Mouse (Mus musculus) intestine, embryonic 14.5 days (tissue): ENCODE data around the gene Efcab9. TPM values are rescaled to one million over a fixed set of nuclear protein-coding genes. Genes with fewer than 3 reads are reported as not detected.

Experiments
- ATAC-seq: fragments of 200-750 bp; cut with Nextera tagmentation; replicated peaks from 2 replicates; pipeline ENCODE4 v1.8.0; 2017; ENCODE audit warnings: low read depth, moderate number of reproducible peaks, moderate TSS enrichment, moderate library complexity; ENCODE audit not compliant: low FRiP score, low TSS enrichment
- DNase-seq: peaks from one replicate; pipeline ENCODE4 v3.0.0-alpha.2; 2018; ENCODE audit warnings: low spot score
- H3K27ac ChIP-seq: fragments of 300-500 bp; sonication (generic); 2 replicates; pipeline ENCODE4 v1.5.1; 2014; ENCODE audit warnings: low read depth, mild to moderate bottlenecking, control low read depth
- H3K27me3 ChIP-seq: fragments of 300-500 bp; sonication (generic); replicated peaks from 2 replicates; pipeline ENCODE4 v1.6.1; 2014; ENCODE audit warnings: low read length, control low read depth; ENCODE audit not compliant: control insufficient read depth, insufficient read depth
- H3K36me3 ChIP-seq: fragments of 300-500 bp; sonication (generic); 2 replicates; pipeline ENCODE4 v1.6.1; 2014; ENCODE audit warnings: low read length, control low read depth; ENCODE audit not compliant: control insufficient read depth, insufficient read depth
- H3K4me1 ChIP-seq: fragments of 300-500 bp; sonication (generic); replicated peaks from 2 replicates; pipeline ENCODE4 v1.6.1; 2014; ENCODE audit warnings: low read length, control low read depth, mixed read lengths; ENCODE audit not compliant: control insufficient read depth, insufficient read depth
- H3K4me2 ChIP-seq: fragments of 300-500 bp; sonication (generic); 2 replicates; pipeline ENCODE4 v1.6.1; 2014; ENCODE audit warnings: low read length
- H3K4me3 ChIP-seq: fragments of 300-500 bp; sonication (generic); 2 replicates; pipeline ENCODE4 v1.5.1; 2014; ENCODE audit warnings: low read depth, low read length, control low read depth, mixed read lengths
- H3K9ac ChIP-seq: fragments of 300-500 bp; sonication (generic); 2 replicates; pipeline ENCODE4 v1.6.1; 2014; ENCODE audit warnings: mild to moderate bottlenecking, low read length
- H3K9me3 ChIP-seq: fragments of 300-500 bp; sonication (generic); 2 replicates; pipeline ENCODE4 v1.6.1; 2016; ENCODE audit warnings: low read length, control low read depth; ENCODE audit not compliant: control insufficient read depth
- WGBS: fragments of 180-500 bp; shearing (Covaris S2); extraction: QIAGEN DNeasy Blood & Tissue Kit; methylation state at CpG from one replicate; pipeline ENCODE4 v1.1.7; 2014; 5-methylcytosine and 5-hydroxymethylcytosine counted together
- polyA plus RNA-seq: library from polyadenylated mRNA; unstranded; fragments of >200 nt; fragmentation: Nextera tagmentation; extraction: Ambion mirVana; gene quantifications from 2 replicates; pipeline ENCODE4 v1.2.1, GENCODE M21; 2014

Gene Efcab9
- polyA plus RNA-seq, 1 experiment from 2014 or later = 0.30 TPM

DNA sequence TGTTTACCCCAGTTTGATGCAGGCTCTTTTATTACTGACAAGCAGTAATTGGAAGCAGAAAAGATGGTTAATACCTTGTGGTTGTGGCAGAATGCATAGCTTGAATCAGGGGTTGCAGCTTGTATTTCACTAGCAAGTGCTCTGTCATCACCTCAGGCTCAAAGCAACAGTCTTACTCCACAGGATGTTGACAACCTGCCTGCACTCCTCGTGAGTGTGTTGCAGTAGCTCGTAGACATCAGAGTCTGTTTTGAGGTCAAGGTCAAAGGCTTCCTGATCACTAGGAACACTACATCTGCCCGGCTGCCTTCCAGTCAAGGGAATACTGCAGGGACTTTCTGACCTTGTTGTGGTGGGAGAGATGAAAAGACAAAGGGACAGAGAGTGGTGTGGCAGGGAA lies 45.3 kb downstream of the Efcab9 start:
- Histone ChIP-seq H3K4me1 (peaks cover 23% of the 10 kb centered on the region), H3K27ac (no peak overlapping the region), H3K9me3 (no peaks in the 10 kb centered on the region), H3K4me2 (no peak overlapping the region), H3K4me3 (no peak overlapping the region), H3K36me3 (no peaks in the 10 kb centered on the region), H3K27me3 (no peaks in the 10 kb centered on the region), H3K9ac (no peak overlapping the region)
- ATAC-seq (no peak), DNase-seq (no peak)
- WGBS = 44% methylated on average over 3 of the region's 3 CpGs

DNA sequence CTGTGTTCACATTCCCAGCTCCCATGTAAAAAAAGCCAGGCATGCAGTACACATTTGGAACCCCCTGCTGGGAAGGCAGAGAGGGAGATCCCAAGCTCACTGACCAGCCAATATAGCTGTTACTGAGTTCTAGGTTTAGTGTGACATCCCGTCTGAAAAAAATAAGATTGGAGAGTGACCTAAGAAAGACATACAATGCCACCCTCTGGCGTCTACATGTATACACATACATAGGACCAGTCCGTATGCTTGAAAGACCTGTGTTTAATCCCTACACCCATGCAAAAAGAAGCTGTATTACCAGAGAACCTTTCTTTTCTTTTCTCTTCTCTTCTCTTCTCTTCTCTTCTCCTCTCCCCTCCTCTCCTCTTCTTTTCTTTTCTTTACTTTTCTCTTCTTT lies 46.6 kb downstream of the Efcab9 start:
- H3K4me3 ChIP-seq = no peak overlapping the region
- WGBS = 66% methylated on average over 3 of the region's 3 CpGs
- DNase-seq (no peak), ATAC-seq (no peak)
- no peak overlapping the region for H3K4me2 ChIP-seq
- H3K27me3 ChIP-seq = no peaks in the 10 kb centered on the region
- no peaks in the 10 kb centered on the region for H3K36me3 ChIP-seq
- no peak overlapping the region for H3K9ac ChIP-seq
- H3K27ac ChIP-seq = no peak overlapping the region
- no peaks in the 10 kb centered on the region for H3K9me3 ChIP-seq
- peaks cover 19% of the 10 kb centered on the region for H3K4me1 ChIP-seq

DNA sequence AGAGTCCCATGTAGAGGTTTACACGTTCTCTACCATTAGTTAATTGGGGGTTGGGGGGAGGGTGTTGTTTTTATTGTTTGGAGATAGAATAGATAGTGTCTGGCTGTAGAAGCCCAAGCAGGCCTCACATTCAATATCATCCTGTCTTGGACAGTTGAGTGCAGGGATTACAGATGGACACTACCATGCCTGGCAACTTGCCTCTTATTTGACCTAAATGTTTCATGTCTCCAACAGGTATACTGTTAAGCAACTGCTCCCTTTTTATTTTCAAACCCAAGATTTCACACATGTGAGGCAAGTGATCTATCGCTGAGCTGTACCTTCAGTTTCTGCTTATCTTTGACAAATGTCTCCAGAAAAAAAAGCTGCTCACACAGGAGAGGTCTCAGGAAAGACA lies 50.4 kb downstream of the Efcab9 start:
- Histone ChIP-seq H3K9me3 (no peaks in the 10 kb centered on the region), H3K27me3 (no peaks in the 10 kb centered on the region), H3K4me2 (no peak overlapping the region), H3K9ac (no peak overlapping the region), H3K27ac (no peak overlapping the region), H3K4me1 (no peaks in the 10 kb centered on the region; the same call in 1 of the 2 replicates), H3K36me3 (no peaks in the 10 kb centered on the region), H3K4me3 (no peak overlapping the region)
- 59% methylated on average over 2 of the region's 2 CpGs for WGBS
- ATAC-seq = no peak
- no peak for DNase-seq

DNA sequence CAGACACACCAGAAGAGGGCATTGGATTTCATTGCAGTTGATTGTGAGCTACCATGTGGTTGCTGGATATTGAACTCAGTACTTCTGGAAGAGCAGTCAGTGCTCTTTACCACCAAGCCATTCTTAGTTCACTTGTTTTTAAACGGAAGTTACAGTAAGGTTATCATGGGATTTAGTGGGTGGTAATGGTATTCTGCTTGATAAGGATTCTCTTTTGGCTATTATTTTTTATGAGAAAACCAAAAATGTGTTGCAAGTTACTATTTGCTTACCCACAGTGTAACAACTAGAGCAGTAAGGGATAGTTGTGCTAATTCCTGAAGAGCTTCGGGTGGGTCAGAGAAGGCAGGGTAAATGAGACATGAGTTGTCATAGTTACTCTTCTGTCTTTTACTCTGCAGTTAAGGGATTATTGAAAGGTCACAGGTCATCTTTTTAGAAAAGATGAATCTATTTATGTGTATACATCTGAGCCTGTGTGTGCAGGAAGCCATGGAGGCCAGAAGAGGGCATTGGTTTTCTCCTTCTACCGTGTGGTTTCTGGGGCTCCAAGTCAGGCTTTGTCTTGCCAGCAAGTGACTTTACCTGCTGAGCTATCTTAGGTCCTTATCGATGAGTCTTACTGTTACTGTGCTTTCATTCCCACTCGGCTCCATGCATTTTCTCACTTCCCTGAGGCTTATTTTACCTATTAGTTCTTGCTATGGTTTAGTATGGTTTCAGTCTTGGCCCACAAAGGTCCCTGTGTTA lies 56.2 kb downstream of the Efcab9 start:
- H3K9me3 ChIP-seq = no peaks in the 10 kb centered on the region
- no peak overlapping the region for H3K27ac ChIP-seq

DNA sequence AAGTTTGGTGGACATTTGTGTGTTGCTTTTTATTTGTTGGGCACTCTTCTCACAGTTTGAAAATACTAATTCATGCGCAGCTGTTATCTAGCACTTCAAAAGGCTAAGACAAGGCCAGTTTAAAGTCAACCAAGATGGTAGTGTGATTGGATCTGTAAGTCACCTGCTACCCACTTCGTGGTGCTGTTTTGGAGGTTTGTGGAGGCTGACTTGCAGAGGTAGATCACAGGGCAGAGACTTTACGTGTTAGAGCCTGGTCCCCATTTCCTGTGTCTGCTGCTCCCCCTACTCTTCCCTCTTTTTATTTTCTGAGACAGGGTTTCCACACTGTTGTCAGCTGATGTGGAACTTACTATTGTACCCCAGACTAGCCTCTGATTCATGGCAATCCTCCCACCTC lies 57.2 kb downstream of the Efcab9 start:
- Histone ChIP-seq H3K4me2 (no peak overlapping the region), H3K9me3 (no peaks in the 10 kb centered on the region), H3K27ac (no peak overlapping the region), H3K4me1 (no peaks in the 10 kb centered on the region), H3K9ac (no peak overlapping the region), H3K27me3 (no peaks in the 10 kb centered on the region), H3K4me3 (no peak overlapping the region), H3K36me3 (no peaks in the 10 kb centered on the region)
- ATAC-seq (no peak), DNase-seq (no peak)
- WGBS = 80% methylated on average over 3 of the region's 3 CpGs

More for the DNA sequence above, 56.2 kb downstream of the Efcab9 start:
- H3K4me1 ChIP-seq = no peaks in the 10 kb centered on the region
- no peak overlapping the region for H3K4me2 ChIP-seq
- no peak overlapping the region for H3K4me3 ChIP-seq
- H3K9ac ChIP-seq = no peak overlapping the region
- ATAC-seq = no peak
- no peaks in the 10 kb centered on the region for H3K36me3 ChIP-seq
- DNase-seq = no peak
- H3K27me3 ChIP-seq = no peaks in the 10 kb centered on the region
- 83% methylated on average over 5 of the region's 5 CpGs for WGBS

Other genes starting within 250 kb of the Efcab9 start
- gene Hba-a1, start 248.6 kb downstream of the Efcab9 start, polyA plus RNA-seq = 2,039 and 2,947 TPM in 2 replicates
- gene Hbq1b, start 245.1 kb downstream of the Efcab9 start, polyA plus RNA-seq = 0.45 and 0.58 TPM in 2 replicates
- gene Hba-a2, start 235.6 kb downstream of the Efcab9 start, polyA plus RNA-seq = 5,179 and 7,428 TPM in 2 replicates
- not detected in 2 replicates for gene Hbq1a, start 232.0 kb downstream of the Efcab9 start, polyA plus RNA-seq
- gene Sh3pxd2b, start 184.3 kb downstream of the Efcab9 start, polyA plus RNA-seq = 20.0 and 23.1 TPM in 2 replicates
- gene Ubtd2, start 76.7 kb downstream of the Efcab9 start, polyA plus RNA-seq = 48.6 and 57.6 TPM in 2 replicates
- 3.0 and 3.3 TPM in 2 replicates for gene Stk10, start 1.2 kb upstream of the Efcab9 start, polyA plus RNA-seq
- 69.2 and 72.1 TPM in 2 replicates for gene Fbxw11, start 110.6 kb upstream of the Efcab9 start, polyA plus RNA-seq